Mouse (Mus musculus) brain, embryonic 14.5 days (tissue): ENCODE measurements at regions not wholly inside any gene's neighbourhood (a gene's known extent, or its start where the extent isn't known, plus 50 kb on each side); places are given as distances from the start of the nearest gene placed in this dataset.

Source experiments
- CTCF ChIP-seq: fragments of 200-500 bp; IDR thresholded peaks from 2 replicates; pipeline ENCODE4 v1.5.1; 2012; ENCODE audit warnings: inconsistent platforms, mild to moderate bottlenecking, moderate library complexity, borderline replicate concordance; ENCODE audit not compliant: insufficient read depth, insufficient read length; ENCODE audit errors: extremely low read depth
- POLR2A ChIP-seq: fragments of 200-500 bp; IDR thresholded peaks from 2 replicates; pipeline ENCODE4 v1.6.1; 2012; ENCODE audit warnings: mild to moderate bottlenecking, inconsistent platforms, borderline replicate concordance; ENCODE audit not compliant: poor library complexity, insufficient read depth, insufficient read length, severe bottlenecking; ENCODE audit errors: extremely low read depth

GRCm38 (mm10) chr17:61273631-61274030 lies 1607.5 kb downstream of the Efna5 start:
- TF ChIP-seq CTCF (no peak), POLR2A (no peak)
